Mouse (Mus musculus) right cerebral cortex, adult 2 months (tissue): ENCODE data around the gene Slc35e3.

Experiments
- DNase-seq, 2 experiments: peaks; one replicate each; pipeline ENCODE4 v3.0.0; 2021 to 2022; ENCODE audit warnings: low spot score in 2 of 2

Gene Slc35e3

GRCm38 (mm10) chr10:117776281-117777102 lies 30.3 kb upstream of the Slc35e3 start:
- no peak for DNase-seq

GRCm38 (mm10) chr10:117775401-117776144 lies 29.4 kb upstream of the Slc35e3 start:
- no peak for DNase-seq

GRCm38 (mm10) chr10:117774817-117775120 lies 28.6 kb upstream of the Slc35e3 start:
- DNase-seq: no peak

GRCm38 (mm10) chr10:117774011-117774816 lies 28.0 kb upstream of the Slc35e3 start:
- DNase-seq: no peak

DNA sequence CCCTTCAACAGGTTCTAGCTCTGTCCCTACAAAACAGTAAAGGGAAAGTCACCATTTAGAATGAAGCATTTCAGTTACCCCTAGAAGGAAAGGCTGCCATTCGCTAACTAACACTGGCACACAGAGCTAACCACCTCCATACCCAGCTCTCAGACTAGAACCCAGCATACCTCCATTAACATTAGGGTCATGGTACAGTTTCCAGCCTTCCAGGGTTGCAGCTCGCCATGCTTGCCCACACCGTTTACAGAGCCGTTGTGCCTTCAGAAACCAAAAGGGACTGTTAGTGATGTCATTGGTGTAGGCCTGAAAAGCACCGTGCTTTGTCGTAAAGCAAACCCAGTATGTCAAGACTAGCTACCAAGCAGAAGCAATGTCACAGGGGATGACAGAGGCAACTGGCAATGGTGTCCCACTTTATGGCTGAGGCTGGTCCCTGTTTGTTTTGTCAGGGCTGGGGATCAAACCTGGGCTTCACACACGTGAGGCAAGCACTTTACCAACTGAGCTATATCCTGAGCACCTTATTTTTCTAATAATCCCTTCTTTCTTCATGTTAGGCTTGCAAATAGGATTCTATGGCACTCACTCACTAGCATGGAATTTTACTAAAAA lies 27.0 kb upstream of the Slc35e3 start:
- DNase-seq: no peak

DNA sequence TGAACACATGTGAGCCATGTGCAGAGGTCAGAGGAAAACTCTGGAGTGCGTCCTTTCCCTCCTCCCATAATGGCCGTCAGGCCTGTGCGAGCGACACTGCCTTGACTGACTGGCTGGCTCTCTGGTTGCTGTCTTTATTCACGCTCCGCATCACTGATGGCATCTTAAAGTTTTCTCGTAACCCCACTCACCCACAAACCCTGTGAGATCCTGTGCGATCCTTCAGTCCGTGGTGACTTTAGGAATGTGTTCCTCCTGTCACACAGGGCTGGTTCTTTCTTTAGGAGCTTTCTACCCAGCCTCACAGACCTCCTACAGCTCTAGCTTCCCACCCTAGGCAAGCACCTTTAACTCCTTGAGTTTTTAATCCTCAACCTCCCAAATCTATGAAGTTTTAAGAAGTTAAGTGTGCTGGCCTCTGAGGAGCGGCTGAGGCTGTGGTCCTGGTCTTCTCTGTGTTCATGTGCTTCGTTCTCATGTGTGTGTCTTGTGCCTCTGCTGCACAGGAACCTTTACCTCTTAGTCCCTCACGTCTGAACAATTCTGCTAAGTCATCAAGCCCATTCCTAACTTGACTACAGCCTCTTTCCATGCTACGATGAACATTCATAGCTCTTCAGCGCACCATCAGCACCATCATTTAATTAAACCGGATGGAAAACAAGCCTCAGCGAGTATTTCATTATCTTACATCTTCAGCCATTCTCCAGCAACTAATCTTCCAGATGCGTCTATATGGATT lies 26.4 kb upstream of the Slc35e3 start:
- no peak for DNase-seq

- no peak for DNase-seq
Observed at GRCm38 (mm10) chr10:117771131-117771510, 25.0 kb upstream of the Slc35e3 start.

GRCm38 (mm10) chr10:117770286-117771130 lies 24.3 kb upstream of the Slc35e3 start:
- DNase-seq: no peak

DNA sequence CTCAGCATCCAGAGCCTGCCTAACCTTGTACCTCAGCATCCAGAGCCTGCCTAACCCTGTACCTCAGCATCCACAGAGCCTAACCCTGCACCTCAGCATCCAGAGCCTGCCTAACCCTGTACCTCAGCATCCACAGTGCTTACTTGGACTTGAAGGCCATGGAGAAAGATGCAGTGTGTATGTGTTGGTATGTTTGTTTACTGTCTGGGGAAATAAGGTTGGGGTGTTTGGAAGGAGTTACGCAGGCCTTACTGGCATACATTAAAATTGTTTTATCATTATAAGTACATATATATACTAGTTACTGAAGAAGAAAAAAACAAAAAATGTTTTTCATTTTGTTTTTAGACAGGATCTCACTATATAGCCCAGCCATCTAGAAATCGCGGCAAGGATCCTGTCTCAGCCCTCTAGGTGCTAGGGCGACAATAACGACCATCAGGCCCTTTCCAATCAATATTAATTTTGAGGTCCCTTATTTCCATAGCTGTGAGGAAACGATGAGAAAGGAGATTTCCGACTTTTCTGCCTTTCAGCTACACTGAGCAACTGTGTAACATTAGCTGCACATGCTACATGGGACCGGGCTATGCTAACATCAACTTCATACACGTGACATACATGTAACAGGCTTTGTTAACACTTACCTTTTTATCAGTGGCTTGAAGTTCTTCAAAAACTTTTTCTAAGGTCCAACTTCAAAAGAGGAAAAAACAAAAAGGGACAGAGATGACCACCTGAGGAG lies 23.5 kb upstream of the Slc35e3 start:
- no peak for DNase-seq

DNA sequence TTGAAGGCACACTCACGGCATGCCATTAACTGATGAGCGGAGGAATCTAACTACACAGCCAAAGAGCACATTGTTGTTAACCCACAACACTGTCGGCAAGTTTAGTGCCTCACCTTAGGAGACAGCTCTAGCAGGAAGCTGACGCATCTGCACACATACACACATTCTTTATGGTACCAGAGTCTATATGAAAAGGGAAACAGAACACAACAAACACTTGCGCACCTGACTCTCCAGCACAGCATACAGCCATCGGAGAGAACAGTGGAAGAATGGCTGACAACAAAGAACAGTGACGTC lies 21.9 kb upstream of the Slc35e3 start:
- no peak for DNase-seq

DNA sequence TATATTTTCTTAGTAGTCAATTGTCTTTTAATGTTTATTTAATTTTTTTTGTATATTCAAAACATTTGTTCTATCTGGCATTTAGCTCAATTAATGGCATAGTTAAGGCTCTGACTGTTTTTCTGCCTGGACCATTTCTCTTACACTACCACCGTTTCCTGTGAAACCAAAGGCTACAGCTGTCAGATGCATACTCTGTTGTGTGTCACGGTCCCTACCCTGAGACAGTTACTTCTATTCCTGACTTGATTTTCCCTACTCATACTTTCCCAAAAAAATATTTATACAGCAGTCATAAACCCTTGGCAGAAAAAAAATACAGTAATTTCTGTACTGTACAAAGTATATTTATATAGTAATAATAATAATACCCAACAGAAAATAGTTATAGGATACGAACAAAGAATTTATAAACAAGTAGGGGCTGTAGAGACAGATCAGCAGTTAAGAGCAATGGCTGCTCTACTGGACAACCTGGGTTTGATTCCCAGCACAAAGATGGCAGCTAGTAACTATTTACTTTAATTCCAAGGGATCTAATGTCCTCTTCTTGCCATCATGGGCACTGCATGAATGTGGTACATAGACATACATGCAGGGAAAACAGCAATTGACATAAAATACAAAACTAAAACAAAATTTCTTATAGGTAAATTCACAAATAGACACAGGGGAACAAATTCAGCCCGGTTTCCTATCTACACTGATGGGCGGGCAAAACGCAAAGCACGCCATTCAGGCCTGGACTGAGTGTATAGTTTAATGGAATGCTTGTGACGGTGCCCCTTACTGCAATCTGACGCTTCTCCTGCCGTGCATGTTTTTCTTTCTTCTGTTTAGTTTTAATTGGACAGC lies 21.3 kb upstream of the Slc35e3 start:
- no peak for DNase-seq

DNA sequence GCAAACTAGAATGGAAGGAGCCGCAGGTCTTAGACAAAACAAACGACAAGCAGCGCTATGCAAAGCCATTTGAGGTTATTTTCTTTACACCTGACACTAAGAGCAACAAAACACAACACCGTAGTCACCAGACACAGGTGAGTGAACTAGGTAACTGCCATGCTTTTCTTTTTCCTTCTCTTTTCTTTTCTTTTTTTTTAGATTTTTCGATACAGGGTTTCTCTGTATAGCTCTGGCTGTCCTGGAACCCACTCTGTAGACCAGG lies 20.7 kb upstream of the Slc35e3 start:
- DNase-seq: no peak

GRCm38 (mm10) chr10:117766111-117766895 lies 20.1 kb upstream of the Slc35e3 start:
- no peak for DNase-seq

DNA sequence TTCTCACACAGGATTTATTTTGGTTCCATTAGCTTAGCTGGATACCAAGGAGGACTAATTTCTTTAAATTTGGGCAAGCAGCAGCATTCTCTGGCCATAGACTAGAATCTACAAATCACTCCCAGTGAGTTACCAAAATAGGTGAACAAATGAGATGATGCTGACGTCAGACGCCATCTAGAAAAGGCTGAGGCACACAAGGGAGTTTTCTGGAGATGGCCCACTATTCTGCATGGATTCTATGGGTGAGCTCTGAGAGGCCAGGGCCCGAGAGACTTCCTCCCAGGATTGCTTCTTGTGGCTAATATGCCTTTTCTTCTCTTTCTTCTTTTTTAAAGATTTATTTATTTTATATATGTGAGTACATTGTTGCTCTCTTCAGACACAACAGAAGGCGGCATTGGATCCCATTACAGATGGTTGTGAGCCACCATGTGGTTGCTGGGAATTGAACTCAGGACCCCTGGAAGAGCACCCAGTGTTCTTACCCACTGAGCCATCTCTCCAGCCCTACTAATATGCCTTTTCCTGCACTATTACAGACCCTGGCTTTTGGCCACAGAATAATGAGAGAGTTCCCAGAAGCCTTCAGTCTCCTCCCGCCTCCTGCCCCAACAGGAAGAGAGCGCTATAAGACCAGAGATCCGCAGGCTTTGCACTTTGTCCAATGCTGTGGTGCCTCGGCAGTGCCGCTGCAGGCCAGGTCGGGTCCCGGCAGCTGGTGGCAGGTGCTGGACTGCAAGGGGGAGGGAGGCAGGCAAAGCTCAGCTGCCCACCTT lies 19.1 kb upstream of the Slc35e3 start:
- no peak for DNase-seq

GRCm38 (mm10) chr10:117764598-117764997 lies 18.4 kb upstream of the Slc35e3 start:
- DNase-seq: no peak

GRCm38 (mm10) chr10:117763588-117764190 lies 17.5 kb upstream of the Slc35e3 start:
- DNase-seq: no peak

- no peak for DNase-seq
Observed at GRCm38 (mm10) chr10:117762966-117763365, 16.8 kb upstream of the Slc35e3 start.
